Mouse (Mus musculus): ENCODE data around the gene Zfp764. TPM values are rescaled to one million over a fixed set of nuclear protein-coding genes. Genes with fewer than 3 reads are reported as not detected.

Zfp764 gene
- 4.1 and 4.9 TPM in 2 replicates for polyA plus RNA-seq (2012; rRNA removed)

GRCm38 (mm10) chr7:127406002-127406987 lies at the start of gene Zfp764:
Zfp764 (minus strand) TSS chr7:127406822.

GRCm38 (mm10) chr7:127448521-127449300 lies 42.1 kb upstream of the Zfp764 start, which contains the start of gene Zfp689:
Zfp689 (minus strand) TSS chr7:127449158.

GRCm38 (mm10) chr7:127421388-127422191 lies 15.0 kb upstream of the Zfp764 start, which contains the start of gene Zfp688:
Zfp688 (minus strand) TSS chr7:127422068.

GRCm38 (mm10) chr7:127393157-127393943 lies 13.3 kb downstream of the Zfp764 start, which contains the start of gene E430018J23Rik:
E430018J23Rik (minus strand) TSS chr7:127393629.

GRCm38 (mm10) chr7:127386641-127387392 lies 19.8 kb downstream of the Zfp764 start, which contains the start of gene 9130019O22Rik:
9130019O22Rik (minus strand) TSS chr7:127387166.

GRCm38 (mm10) chr7:127375271-127376245 lies 31.1 kb downstream of the Zfp764 start, which contains the start of gene Zfp747:
Zfp747 (minus strand) TSS chr7:127376050.

Other genes starting within 250 kb of the Zfp764 start
- 139 and 140 TPM in 2 replicates for gene Cd2bp2, start 210.8 kb downstream of the Zfp764 start, polyA plus RNA-seq (2012; rRNA removed)
- gene Tbc1d10b, start 198.4 kb downstream of the Zfp764 start, polyA plus RNA-seq (2012; rRNA removed), result 55.6 and 59.0 TPM in 2 replicates
- gene Mylpf, start 197.9 kb downstream of the Zfp764 start, polyA plus RNA-seq (2012; rRNA removed), result 4.0 and 196 TPM in 2 replicates
- gene Zfp553, start 173.8 kb downstream of the Zfp764 start, polyA plus RNA-seq (2012; rRNA removed), result 30.7 and 37.3 TPM in 2 replicates
- 28.1 and 35.9 TPM in 2 replicates for gene Sept1, start 173.7 kb downstream of the Zfp764 start, polyA plus RNA-seq (2012; rRNA removed)
- 84.0 and 85.7 TPM in 2 replicates for gene Zfp771, start 162.5 kb downstream of the Zfp764 start, polyA plus RNA-seq (2012; rRNA removed)
- 95.6 and 105 TPM in 2 replicates for gene Dctpp1, start 146.1 kb downstream of the Zfp764 start, polyA plus RNA-seq (2012; rRNA removed)
- 22.5 and 23.0 TPM in 2 replicates for gene Sephs2, start 132.8 kb downstream of the Zfp764 start, polyA plus RNA-seq (2012; rRNA removed)
- 0.61 and 0.95 TPM in 2 replicates for gene Itgal, start 110.6 kb downstream of the Zfp764 start, polyA plus RNA-seq (2012; rRNA removed)
- 38.6 and 41.2 TPM in 2 replicates for gene Zfp768, start 61.2 kb downstream of the Zfp764 start, polyA plus RNA-seq (2012; rRNA removed)
- 7.0 and 7.4 TPM in 2 replicates for gene Zfp747, start 30.8 kb downstream of the Zfp764 start, polyA plus RNA-seq (2012; rRNA removed)
- 3.7 and 3.8 TPM in 2 replicates for gene 9130019O22Rik, start 19.7 kb downstream of the Zfp764 start, polyA plus RNA-seq (2012; rRNA removed)
- gene E430018J23Rik, start 13.2 kb downstream of the Zfp764 start, polyA plus RNA-seq (2012; rRNA removed), result 7.4 and 7.5 TPM in 2 replicates
- gene Zfp688, start 15.2 kb upstream of the Zfp764 start, polyA plus RNA-seq (2012; rRNA removed), result 20.0 and 22.1 TPM in 2 replicates
- gene Zfp689, start 42.3 kb upstream of the Zfp764 start, polyA plus RNA-seq (2012; rRNA removed), result 12.3 and 12.5 TPM in 2 replicates
- 86.3 and 89.4 TPM in 2 replicates for gene Prr14, start 52.8 kb upstream of the Zfp764 start, polyA plus RNA-seq (2012; rRNA removed)
- gene Fbrs, start 72.4 kb upstream of the Zfp764 start, polyA plus RNA-seq (2012; rRNA removed), result 28.5 and 42.4 TPM in 2 replicates
- gene Srcap, start 105.2 kb upstream of the Zfp764 start, polyA plus RNA-seq (2012; rRNA removed), result 20.8 and 25.3 TPM in 2 replicates
- 17.6 and 18.6 TPM in 2 replicates for gene Gm42715, start 112.8 kb upstream of the Zfp764 start, polyA plus RNA-seq (2012; rRNA removed)
- gene Tmem265, start 154.6 kb upstream of the Zfp764 start, polyA plus RNA-seq (2012; rRNA removed), result 0.36 and 2.0 TPM in 2 replicates
- gene Phkg2, start 166.5 kb upstream of the Zfp764 start, polyA plus RNA-seq (2012; rRNA removed), result 117 and 121 TPM in 2 replicates
- gene Ccdc189, start 181.8 kb upstream of the Zfp764 start, polyA plus RNA-seq (2012; rRNA removed), result 12.9 and 13.4 TPM in 2 replicates
- gene Rnf40, start 181.9 kb upstream of the Zfp764 start, polyA plus RNA-seq (2012; rRNA removed), result 56.5 and 57.7 TPM in 2 replicates
- gene Zfp629, start 209.0 kb upstream of the Zfp764 start, polyA plus RNA-seq (2012; rRNA removed), result 39.2 and 42.5 TPM in 2 replicates